Mouse (Mus musculus): ENCODE measurements around the gene Olfr862. TPM values are rescaled to one million over a fixed set of nuclear protein-coding genes. Genes with fewer than 3 reads are reported as not detected.

The Olfr862 gene
- polyA plus RNA-seq (2012; rRNA removed; ENCODE audit: low replicate concordance): not detected in 2 replicates

DNA sequence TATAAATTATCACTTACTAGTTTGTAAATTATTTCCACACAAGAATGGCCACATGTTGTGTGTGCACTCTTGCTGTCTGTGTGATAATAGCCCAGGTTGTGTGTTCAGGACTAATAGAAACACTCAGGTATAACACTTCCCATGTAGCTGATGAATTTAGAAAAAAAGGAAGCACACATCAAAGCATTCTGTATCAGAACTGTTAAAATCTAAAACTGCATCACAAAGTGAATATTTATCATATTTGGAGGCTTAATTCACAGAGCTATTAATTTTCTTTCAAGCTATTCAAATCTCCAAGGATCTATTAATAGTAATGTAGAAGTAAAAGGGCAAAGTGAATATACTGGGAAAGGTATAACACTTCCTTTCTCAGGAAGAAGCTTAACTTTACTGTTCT, at the start of gene Olfr862:
Olfr862 (minus strand) TSS at position 101 of the 400 bp plus-strand sequence.

DNA sequence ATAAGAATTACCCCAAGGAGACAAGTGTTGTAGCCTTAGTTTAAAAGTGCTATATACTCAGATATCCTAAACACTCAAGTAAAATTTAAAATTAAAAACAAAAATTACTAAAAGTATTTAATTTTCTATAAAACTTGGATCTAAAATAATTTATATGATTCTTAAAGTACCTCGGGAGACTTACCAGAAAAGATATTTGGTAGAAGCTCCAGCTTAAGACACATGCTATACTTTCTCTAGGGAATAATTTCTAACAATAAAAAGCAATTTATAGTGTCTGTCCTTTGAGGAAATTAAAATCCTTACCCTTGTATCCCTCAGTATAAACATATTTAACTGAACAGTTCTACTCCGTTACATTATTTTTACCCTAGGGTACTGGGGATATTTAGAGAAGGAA, 28.8 kb upstream of the Olfr862 start, which contains the start of gene Olfr77:
Olfr77 (plus strand) TSS at position 301 of the 400 bp plus-strand sequence.

DNA sequence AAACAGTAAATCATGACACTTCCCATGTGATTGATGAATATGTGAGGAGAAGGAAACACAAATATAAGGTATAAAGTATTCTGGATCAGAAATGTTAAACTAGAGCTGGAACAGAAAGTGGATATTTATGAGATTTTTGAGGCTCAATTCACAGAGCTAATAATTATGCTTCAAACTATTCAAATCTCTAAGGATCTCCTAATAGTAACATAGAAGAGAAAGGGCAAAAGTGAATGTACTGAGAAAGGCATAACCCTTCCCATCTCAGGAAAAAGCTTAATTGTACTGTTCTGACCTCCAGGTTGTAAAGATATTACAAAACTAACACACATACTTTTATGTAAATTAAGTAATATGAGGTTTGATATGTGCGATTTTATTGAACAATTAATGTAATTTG, 38.2 kb downstream of the Olfr862 start, which contains the start of gene Olfr860:
Olfr860 (minus strand) TSS at position 101 of the 400 bp plus-strand sequence.

Other genes starting within 250 kb of the Olfr862 start
- gene Olfr857, start 178.6 kb downstream of the Olfr862 start, polyA plus RNA-seq (2012; rRNA removed; ENCODE audit: low replicate concordance): 0.17 TPM in 1 of 2 replicates, not detected in the other
- gene Olfr58, start 107.7 kb downstream of the Olfr862 start, polyA plus RNA-seq (2012; rRNA removed; ENCODE audit: low replicate concordance): not detected in 2 replicates
- not detected in 2 replicates for gene Olfr859, start 83.1 kb downstream of the Olfr862 start, polyA plus RNA-seq (2012; rRNA removed; ENCODE audit: low replicate concordance)
- not detected in 2 replicates for gene Olfr860, start 38.3 kb downstream of the Olfr862 start, polyA plus RNA-seq (2012; rRNA removed; ENCODE audit: low replicate concordance)
- gene Olfr77, start 28.9 kb upstream of the Olfr862 start, polyA plus RNA-seq (2012; rRNA removed; ENCODE audit: low replicate concordance): not detected in 2 replicates
- gene Olfr866, start 140.0 kb upstream of the Olfr862 start, polyA plus RNA-seq (2012; rRNA removed; ENCODE audit: low replicate concordance): not detected in 2 replicates
- not detected in 2 replicates for gene Olfr867, start 169.6 kb upstream of the Olfr862 start, polyA plus RNA-seq (2012; rRNA removed; ENCODE audit: low replicate concordance)
- not detected in 2 replicates for gene Olfr868, start 210.6 kb upstream of the Olfr862 start, polyA plus RNA-seq (2012; rRNA removed; ENCODE audit: low replicate concordance)
- gene Olfr869, start 241.0 kb upstream of the Olfr862 start, polyA plus RNA-seq (2012; rRNA removed; ENCODE audit: low replicate concordance): not detected in 2 replicates